Mouse (Mus musculus) forebrain, embryonic 11.5 days (tissue): ENCODE data around the gene Rbm47. TPM values are rescaled to one million over a fixed set of nuclear protein-coding genes. Genes with fewer than 3 reads are reported as not detected.

Experiments used
- ATAC-seq: fragments of 200-750 bp; cut with Nextera tagmentation; replicated peaks from 2 replicates; pipeline ENCODE4 v1.8.0; 2017; ENCODE audit warnings: moderate TSS enrichment; ENCODE audit not compliant: low FRiP score
- DNase-seq: peaks from one replicate; pipeline ENCODE4 v3.0.0-alpha.2; 2017; ENCODE audit warnings: low spot score
- H3K27ac ChIP-seq: fragments of 300-500 bp; sonication (generic); 2 replicates; pipeline ENCODE4 v1.5.1; 2014; ENCODE audit warnings: low read depth, low read length
- H3K27me3 ChIP-seq: fragments of 300-500 bp; sonication (generic); 2 replicates; pipeline ENCODE4 v1.6.1; 2014; ENCODE audit warnings: mild to moderate bottlenecking, low read length, mixed read lengths; ENCODE audit not compliant: control insufficient read depth, insufficient read depth
- H3K36me3 ChIP-seq: fragments of 300-500 bp; sonication (generic); 2 replicates; pipeline ENCODE4 v1.6.1; 2014; ENCODE audit warnings: mild to moderate bottlenecking, low read length, moderate library complexity, mixed read lengths; ENCODE audit not compliant: control insufficient read depth, insufficient read depth
- H3K4me1 ChIP-seq: fragments of 300-500 bp; sonication (generic); replicated peaks from 2 replicates; pipeline ENCODE4 v1.6.1; 2014; ENCODE audit warnings: low read length, mixed read lengths; ENCODE audit not compliant: control insufficient read depth, insufficient read depth
- H3K4me2 ChIP-seq: fragments of 300-500 bp; sonication (generic); 2 replicates; pipeline ENCODE4 v1.6.1; 2014; ENCODE audit warnings: low read depth, mild to moderate bottlenecking, low read length, moderate library complexity, mixed read lengths; ENCODE audit not compliant: severe bottlenecking
- H3K4me3 ChIP-seq: fragments of 300-500 bp; sonication (generic); 2 replicates; pipeline ENCODE4 v1.5.1; 2014; ENCODE audit warnings: low read depth, low read length
- H3K9ac ChIP-seq: fragments of 300-500 bp; sonication (generic); 2 replicates; pipeline ENCODE4 v1.6.1; 2014; ENCODE audit warnings: low read length
- H3K9me3 ChIP-seq: fragments of 300-500 bp; sonication (generic); 2 replicates; pipeline ENCODE4 v1.6.1; 2016; ENCODE audit warnings: low read length, mixed read lengths; ENCODE audit not compliant: control insufficient read depth
- WGBS: fragments of 180-500 bp; shearing (Covaris S2); extraction: QIAGEN DNeasy Blood & Tissue Kit; methylation state at CpG from one replicate; pipeline ENCODE4 v1.1.7; 2014; 5-methylcytosine and 5-hydroxymethylcytosine counted together
- polyA plus RNA-seq: library from polyadenylated mRNA; unstranded; fragments of >200 nt; fragmentation: Nextera tagmentation; extraction: Ambion mirVana; gene quantifications from 2 replicates; pipeline ENCODE4 v1.2.1, GENCODE M21; 2014

Rbm47 gene
- polyA plus RNA-seq, result 5.9 and 6.1 TPM in 2 replicates

GRCm38 (mm10) chr5:66173018-66173417, at the start of gene Rbm47:
Gene Rbm47 (minus strand): TSS chr5:66173118.
- no peaks in the 10 kb centered on the region; the same call in 1 of the 2 replicates for H3K4me1 ChIP-seq
- H3K9ac ChIP-seq, result no peak within 1 kb of the TSS
- H3K4me2 ChIP-seq, result no peak within 1 kb of the TSS
- 87% methylated on average over 2 of the region's 2 CpGs for WGBS
- H3K27me3 ChIP-seq, result no peaks in the 10 kb centered on the region
- no peak within 1 kb of the TSS for H3K4me3 ChIP-seq
- no peaks in the 10 kb centered on the region for H3K36me3 ChIP-seq
- DNase-seq, result no peak
- H3K9me3 ChIP-seq, result no peaks in the 10 kb centered on the region
- no peak within 1 kb of the TSS for H3K27ac ChIP-seq
- no peak for ATAC-seq

- H3K27ac ChIP-seq, result no peak overlapping the region
These were observed 47.7 kb upstream of the Rbm47 start for GRCm38 (mm10) chr5:66220620-66221019.

GRCm38 (mm10) chr5:66219692-66220091, 46.8 kb upstream of the Rbm47 start:
- peaks cover 3% of the 10 kb centered on the region; the same call in 1 of the 2 replicates for H3K4me1 ChIP-seq
- ATAC-seq (no peak), DNase-seq (no peak)
- H3K27me3 ChIP-seq, result no peaks in the 10 kb centered on the region
- no peaks in the 10 kb centered on the region for H3K36me3 ChIP-seq
- WGBS, result 79% methylated on average over 6 of the region's 6 CpGs
- H3K9ac ChIP-seq, result no peak overlapping the region
- no peak overlapping the region for H3K4me3 ChIP-seq
- no peak overlapping the region for H3K4me2 ChIP-seq
- no peaks in the 10 kb centered on the region for H3K9me3 ChIP-seq
- H3K27ac ChIP-seq, result no peak overlapping the region

More at GRCm38 (mm10) chr5:66220620-66221019, 47.7 kb upstream of the Rbm47 start:
- no peak for DNase-seq
- no peak overlapping the region for H3K4me3 ChIP-seq
- no peak overlapping the region for H3K9ac ChIP-seq
- H3K4me2 ChIP-seq, result no peak overlapping the region
- no peaks in the 10 kb centered on the region for H3K36me3 ChIP-seq
- no peaks in the 10 kb centered on the region for H3K9me3 ChIP-seq
- peaks cover 3% of the 10 kb centered on the region; the same call in 1 of the 2 replicates for H3K4me1 ChIP-seq
- 87% methylated on average over 9 of the region's 9 CpGs for WGBS
- no peaks in the 10 kb centered on the region for H3K27me3 ChIP-seq
- no peak for ATAC-seq

GRCm38 (mm10) chr5:66215569-66216277, 42.8 kb upstream of the Rbm47 start:
- Histone ChIP-seq H3K9me3 (no peaks in the 10 kb centered on the region), H3K27ac (no peak overlapping the region), H3K4me2 (no peak overlapping the region), H3K27me3 (no peaks in the 10 kb centered on the region), H3K36me3 (no peaks in the 10 kb centered on the region), H3K4me1 (peaks cover 3% of the 10 kb centered on the region; the same call in 1 of the 2 replicates), H3K9ac (no peak overlapping the region), H3K4me3 (no peak overlapping the region)
- no peak for ATAC-seq
- WGBS, result 72% methylated on average over 10 of the region's 10 CpGs
- no peak for DNase-seq

GRCm38 (mm10) chr5:66214395-66214935, 41.5 kb upstream of the Rbm47 start:
- no peak overlapping the region for H3K27ac ChIP-seq
- H3K4me3 ChIP-seq, result no peak overlapping the region
- peaks cover 3% of the 10 kb centered on the region; the same call in 1 of the 2 replicates for H3K4me1 ChIP-seq
- H3K9ac ChIP-seq, result no peak overlapping the region
- DNase-seq, result no peak
- H3K27me3 ChIP-seq, result no peaks in the 10 kb centered on the region
- ATAC-seq, result no peak
- H3K4me2 ChIP-seq, result no peak overlapping the region
- WGBS, result 58% methylated on average over 7 of the region's 7 CpGs
- no peaks in the 10 kb centered on the region for H3K36me3 ChIP-seq
- no peaks in the 10 kb centered on the region for H3K9me3 ChIP-seq

GRCm38 (mm10) chr5:66209532-66210176, 36.7 kb upstream of the Rbm47 start:
- 87% methylated on average over 5 of the region's 5 CpGs for WGBS
- no peaks in the 10 kb centered on the region for H3K4me1 ChIP-seq
- ATAC-seq, result no peak
- H3K27me3 ChIP-seq, result no peaks in the 10 kb centered on the region
- no peaks in the 10 kb centered on the region for H3K9me3 ChIP-seq
- H3K27ac ChIP-seq, result no peak overlapping the region
- no peak for DNase-seq
- H3K36me3 ChIP-seq, result no peaks in the 10 kb centered on the region
- H3K9ac ChIP-seq, result no peak overlapping the region
- no peak overlapping the region for H3K4me2 ChIP-seq
- no peak overlapping the region for H3K4me3 ChIP-seq

- H3K4me3 ChIP-seq, result no peak overlapping the region
- 92% methylated on average over 4 of the region's 4 CpGs for WGBS
- no peaks in the 10 kb centered on the region for H3K36me3 ChIP-seq
- no peak overlapping the region for H3K9ac ChIP-seq
- H3K27ac ChIP-seq, result no peak overlapping the region
- H3K4me1 ChIP-seq, result no peaks in the 10 kb centered on the region
- DNase-seq (no peak), ATAC-seq (no peak)
- no peak overlapping the region for H3K4me2 ChIP-seq
- no peaks in the 10 kb centered on the region for H3K27me3 ChIP-seq
- no peaks in the 10 kb centered on the region for H3K9me3 ChIP-seq
These were observed 32.0 kb upstream of the Rbm47 start for GRCm38 (mm10) chr5:66204966-66205365.

- no peak overlapping the region for H3K9ac ChIP-seq
- no peaks in the 10 kb centered on the region for H3K9me3 ChIP-seq
- H3K4me3 ChIP-seq, result no peak overlapping the region
- no peaks in the 10 kb centered on the region for H3K4me1 ChIP-seq
- H3K27me3 ChIP-seq, result no peaks in the 10 kb centered on the region
- WGBS, result 83% methylated on average over 1 of the region's 1 CpGs
- H3K4me2 ChIP-seq, result no peak overlapping the region
- H3K27ac ChIP-seq, result no peak overlapping the region
- DNase-seq (no peak), ATAC-seq (no peak)
- no peaks in the 10 kb centered on the region for H3K36me3 ChIP-seq
These were observed 30.5 kb upstream of the Rbm47 start for GRCm38 (mm10) chr5:66203424-66203823.
